Mouse (Mus musculus) heart, adult 11 months (tissue): ENCODE measurements around the gene Gramd1b.

Experiments used
- DNase-seq: peaks from one replicate; pipeline ENCODE4 v3.0.0; 2022

Gene Gramd1b

DNA sequence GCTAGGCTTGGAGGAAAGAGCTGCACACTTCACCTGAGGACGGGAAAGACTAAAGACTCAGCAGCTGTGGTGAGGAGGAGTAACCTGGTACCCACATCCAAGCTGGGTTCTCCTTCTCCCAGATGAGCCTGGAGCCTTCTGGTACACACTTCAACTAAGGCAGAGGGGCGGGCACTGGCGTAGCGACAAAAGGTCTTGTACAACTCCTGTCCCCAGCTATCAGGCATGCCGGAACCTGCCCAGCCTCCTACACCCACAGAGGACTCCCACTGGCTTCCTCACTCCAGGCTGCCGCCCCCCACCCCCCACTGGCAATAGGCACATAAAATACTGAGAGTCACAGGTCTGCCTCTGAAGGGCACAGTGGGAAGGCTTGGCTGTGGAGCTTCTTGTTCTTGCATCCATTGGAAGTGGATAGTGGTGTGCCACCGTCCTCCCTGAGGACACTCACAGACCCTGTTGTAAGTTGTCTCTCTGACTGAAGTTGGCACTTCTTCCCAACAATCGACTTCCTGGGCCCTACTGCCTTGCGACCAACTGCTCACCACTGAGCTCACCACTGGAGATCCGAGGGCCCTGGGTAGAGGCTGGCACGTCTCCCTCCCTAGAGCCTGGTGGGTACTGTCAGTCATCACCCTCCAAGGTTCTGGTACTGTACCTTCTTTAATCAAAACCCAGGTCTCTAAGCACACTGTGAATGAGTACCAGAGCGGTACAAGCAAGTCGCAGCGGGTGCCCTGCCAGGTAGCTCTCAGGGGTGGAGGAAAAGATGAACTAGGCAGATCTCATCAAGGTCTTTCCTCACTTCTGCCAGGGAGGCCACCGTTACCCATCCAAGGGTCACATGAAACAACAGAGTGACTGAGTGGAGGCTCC is 199.5 kb downstream of the Gramd1b start:
- DNase-seq, result peak; percentile 87

GRCm38 (mm10) chr9:40330609-40331382 is 200.4 kb downstream of the Gramd1b start:
- DNase-seq, result peak; percentile 99

DNA sequence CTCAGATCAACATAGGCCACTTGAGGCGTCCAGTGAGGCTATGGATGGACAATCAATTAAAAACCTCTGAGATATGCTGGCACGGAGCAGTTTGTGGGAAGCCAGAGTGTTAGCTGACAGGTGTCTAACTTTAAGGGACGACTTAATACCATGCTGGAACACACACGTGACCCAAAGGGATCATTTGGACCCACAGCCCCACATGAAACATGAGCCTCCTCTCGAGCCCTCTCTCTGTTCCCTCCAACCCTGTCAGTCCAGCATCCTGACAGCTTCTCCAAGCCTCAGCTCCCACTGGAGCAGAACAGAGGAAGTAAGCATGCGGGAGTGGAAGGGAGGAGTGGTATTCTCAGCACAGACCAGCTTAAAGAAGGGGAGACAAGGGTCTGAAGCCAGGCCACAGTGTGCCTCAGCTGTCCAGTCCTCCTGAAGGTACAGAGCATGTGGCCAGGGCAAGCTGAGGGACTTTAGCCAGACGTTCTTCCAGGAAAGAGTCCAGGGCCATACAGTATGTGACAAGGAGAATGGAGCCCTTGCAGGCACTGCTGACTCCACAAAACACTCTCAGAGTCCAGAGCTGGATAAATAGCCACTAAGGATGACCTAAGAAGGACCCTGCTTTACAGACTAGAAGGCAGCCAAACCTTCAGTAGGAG is 204.8 kb downstream of the Gramd1b start:
- peak; percentile 80 for DNase-seq

DNA sequence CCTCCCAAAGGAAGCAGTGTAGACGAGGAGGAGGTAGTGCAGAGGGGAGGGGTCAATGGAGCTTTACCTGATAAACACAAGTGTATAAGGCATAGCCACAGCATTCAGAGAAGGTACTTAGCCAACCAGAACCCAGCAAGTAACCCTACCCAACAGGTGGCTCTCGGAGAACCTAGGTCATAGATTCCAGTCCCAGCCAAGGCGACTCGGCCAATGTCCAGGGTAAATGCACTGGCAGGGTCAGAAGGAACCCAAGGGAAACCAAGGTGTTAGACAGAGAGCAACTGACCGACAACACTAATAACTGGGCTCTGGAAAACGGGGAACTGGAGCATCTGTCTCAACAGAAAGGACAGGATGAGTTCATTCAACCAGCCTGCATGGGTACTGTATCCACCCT is 206.4 kb downstream of the Gramd1b start:
- no peak for DNase-seq

GRCm38 (mm10) chr9:40324232-40324792 is 206.9 kb downstream of the Gramd1b start:
- peak; percentile 90 for DNase-seq

DNA sequence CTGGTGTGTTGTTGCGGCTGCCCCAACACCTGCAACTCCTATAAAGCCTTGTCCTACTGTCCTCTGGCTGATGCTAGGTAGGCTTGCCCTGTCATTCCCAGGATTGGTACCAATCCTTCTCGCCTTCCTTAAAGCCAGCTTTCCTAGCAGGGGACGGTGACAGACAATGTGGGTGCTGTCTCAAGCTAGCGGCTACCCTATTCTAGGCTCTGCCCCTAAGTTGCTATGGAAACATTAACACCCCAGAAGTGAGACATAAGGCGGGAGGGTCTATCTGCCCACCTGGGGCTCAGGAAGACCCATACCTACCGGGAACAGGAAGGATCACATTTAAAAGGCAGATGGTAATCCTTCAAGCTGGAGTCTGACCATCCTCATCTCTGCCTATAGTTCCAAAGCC is 207.4 kb downstream of the Gramd1b start:
- peak; percentile 77 for DNase-seq

DNA sequence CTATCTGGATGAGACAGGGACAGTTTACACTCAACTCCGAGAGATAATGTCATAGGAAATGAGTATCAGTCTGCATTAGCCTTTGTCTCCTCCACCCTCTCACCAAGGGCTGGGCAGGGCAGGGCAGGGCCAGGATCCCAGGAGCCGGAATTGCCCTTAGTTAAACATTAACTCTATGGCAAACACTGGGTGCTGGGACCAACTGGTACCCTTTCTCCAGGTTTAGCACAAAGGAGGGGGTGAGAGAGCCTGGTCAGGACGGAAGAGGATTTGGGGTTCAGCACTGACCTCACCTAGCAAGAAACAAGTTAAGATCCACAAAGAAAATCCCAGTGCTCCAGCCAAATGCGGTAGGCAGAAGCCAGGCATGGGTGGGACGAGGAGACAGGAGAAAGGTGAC is 208.0 kb downstream of the Gramd1b start:
- DNase-seq, result no peak

DNA sequence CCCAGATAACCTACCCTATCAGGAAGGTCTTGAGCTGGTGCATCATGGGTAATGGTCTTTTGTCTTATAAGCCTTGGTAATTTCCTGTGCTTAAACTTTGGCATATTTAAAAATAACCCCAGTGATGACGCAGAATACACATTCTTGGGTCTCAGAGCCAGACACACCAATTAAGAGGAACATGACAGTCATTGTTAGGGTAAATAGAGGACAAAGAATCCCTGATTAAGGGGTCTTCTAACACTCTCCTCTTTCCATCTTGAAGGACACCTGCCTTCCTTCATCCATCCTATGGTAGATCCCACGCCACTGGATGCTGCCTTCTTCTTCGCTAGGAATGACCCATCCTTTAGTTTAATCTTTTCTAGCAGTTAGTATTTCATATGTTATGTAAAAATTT is 208.8 kb downstream of the Gramd1b start:
- DNase-seq, result no peak

- DNase-seq, result no peak
Measured at GRCm38 (mm10) chr9:40321668-40322003, 209.5 kb downstream of the Gramd1b start.

DNA sequence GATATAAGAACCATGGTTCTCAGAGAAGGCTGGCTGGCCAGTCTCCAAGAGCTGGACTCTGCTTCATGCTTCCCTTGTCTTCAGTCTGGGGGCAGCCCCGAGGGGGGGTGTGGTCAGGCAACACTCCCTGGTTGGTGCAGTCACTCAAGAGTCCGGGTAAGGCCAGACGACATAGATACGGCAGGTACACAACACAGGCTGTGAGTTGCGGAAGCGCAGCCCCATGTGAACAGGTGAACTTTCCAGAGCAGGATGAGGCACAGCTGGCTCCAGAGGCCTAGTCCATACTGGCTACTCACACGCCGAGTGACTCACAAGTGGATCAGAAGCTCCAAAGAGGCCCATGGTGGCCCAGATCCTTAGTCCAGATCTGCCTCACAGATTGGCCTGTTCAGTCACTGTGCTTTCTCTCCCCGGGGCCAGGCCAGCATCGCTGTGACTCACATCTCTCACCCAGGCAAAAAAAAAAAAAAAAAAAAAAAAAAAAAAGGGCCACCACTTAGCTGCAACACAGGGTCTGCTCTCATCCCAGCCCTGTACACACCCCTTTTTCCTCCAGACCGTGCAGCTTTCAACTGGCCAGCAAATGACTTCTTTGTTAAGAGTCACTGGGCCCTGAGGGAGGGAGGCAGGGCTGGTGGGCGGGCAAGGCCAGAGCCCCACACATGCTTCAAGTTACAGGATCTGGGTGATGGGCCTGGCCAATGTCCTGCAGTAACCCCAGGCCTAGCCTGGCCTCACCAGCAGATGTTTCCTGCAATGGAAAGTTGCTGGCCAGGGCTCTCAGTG is 210.1 kb downstream of the Gramd1b start:
- peak; percentile 100 for DNase-seq

GRCm38 (mm10) chr9:40320405-40320804 is 210.8 kb downstream of the Gramd1b start:
- DNase-seq, result no peak

DNA sequence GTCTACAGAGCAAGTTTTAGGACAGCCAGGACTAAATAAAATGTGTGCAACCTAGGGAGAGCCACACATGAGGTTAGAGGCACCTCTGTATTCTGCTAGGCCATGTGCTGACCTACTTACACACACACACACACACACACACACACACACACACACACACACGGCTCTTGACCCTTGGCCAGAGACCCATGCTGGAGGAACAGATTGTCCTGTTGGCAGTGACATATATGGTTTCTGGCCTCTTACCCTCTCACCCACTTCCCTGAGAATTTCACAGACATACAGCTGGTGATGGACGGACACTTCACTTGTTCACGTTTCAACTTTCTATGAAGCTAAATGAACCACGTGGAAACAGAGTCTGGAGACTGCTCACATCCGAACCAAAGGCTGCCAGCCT is 212.4 kb downstream of the Gramd1b start:
- DNase-seq, result no peak

- DNase-seq, result no peak
Measured at GRCm38 (mm10) chr9:40317735-40318134, 213.4 kb downstream of the Gramd1b start.

GRCm38 (mm10) chr9:40316865-40317660 is 214.1 kb downstream of the Gramd1b start:
- DNase-seq, result peak; percentile 97

- DNase-seq, result no peak
Measured at GRCm38 (mm10) chr9:40311813-40312212, 219.4 kb downstream of the Gramd1b start.

DNA sequence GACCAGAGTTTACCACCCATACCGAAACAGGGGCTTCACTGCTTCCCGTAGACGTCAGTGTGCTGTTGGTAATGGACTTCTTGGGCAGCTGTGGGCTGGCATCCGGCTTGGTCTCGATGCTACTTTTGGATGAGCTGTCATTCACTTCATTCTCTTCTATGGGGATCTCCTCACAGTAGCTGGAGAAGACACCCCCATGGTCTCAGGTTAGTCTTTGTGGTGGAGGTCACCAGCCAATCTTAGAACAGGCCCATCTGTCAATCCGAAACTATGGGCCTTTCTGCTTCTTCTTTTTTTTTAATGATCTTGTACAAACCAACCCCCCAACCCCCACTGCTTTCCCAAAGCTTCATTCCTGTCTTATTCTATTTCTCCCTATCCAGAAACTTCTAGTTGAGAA is 221.3 kb downstream of the Gramd1b start:
- DNase-seq, result peak; percentile 73

GRCm38 (mm10) chr9:40307311-40307710 is 223.9 kb downstream of the Gramd1b start:
- DNase-seq, result peak; percentile 50

DNA sequence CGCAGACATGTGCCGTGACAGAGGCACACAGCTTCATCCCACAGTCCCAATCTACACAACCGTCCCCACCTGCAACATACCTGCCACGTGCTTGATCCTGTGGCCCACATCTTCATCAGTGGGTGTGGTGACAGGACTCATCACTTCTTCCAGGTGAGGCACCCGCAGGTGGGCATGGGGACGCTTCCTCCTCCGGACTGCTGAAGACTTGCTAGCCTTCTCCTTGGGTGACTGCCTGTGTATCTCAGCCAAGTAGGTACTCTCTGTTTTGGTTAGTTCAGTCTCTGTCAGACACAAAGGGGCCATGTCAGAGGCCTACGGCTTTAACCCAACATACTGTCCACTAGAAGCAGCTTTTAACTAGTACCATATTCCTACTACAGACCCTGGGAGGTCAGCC is 226.9 kb downstream of the Gramd1b start:
- DNase-seq, result peak; percentile 74

GRCm38 (mm10) chr9:40302375-40302774 is 228.8 kb downstream of the Gramd1b start:
- DNase-seq, result peak; percentile 84

- no peak for DNase-seq
Measured at GRCm38 (mm10) chr9:40301475-40301874, 229.7 kb downstream of the Gramd1b start.
